10 mouse cellular contexts compared by ENCODE assay signal in the genomic region with DNA sequence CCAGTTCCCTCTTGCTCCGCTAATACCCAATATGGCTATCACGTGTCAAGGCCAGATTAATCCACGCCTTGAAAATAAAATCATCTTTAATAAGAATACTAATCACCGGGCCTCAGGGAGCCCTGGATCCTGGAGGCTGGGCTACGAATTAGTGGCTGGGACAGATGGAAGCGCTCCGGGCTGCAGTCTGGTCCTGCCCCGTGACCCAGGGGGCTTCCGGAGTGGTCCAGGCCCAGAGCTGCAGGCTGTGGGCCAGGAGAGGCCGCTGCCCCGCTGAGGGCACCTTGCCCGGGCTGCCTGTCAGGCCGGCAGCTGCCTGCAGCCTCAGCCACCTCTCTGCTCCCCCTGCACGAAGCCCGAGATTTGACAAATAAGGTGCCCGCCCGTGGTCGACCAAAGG. TPM values are rescaled to one million over a fixed set of nuclear protein-coding genes. Genes with fewer than 3 reads are reported as not detected.
DNase-seq lines count a peak whose midpoint lies in the region; ATAC-seq lines count a peak whose summit lies in the region.
"Had no signal": no experiment of that assay in that cellular context is flagged by ENCODE, and none has a peak within 500 bp of the region (broad histone marks: within the 10 kb centered on the region; RNA-seq: fewer than 3 reads in every experiment).

No protein-coding gene starts in this region.

- H3K36me3 ChIP-seq in heart, embryonic 11.5 days (ENCODE audit: control insufficient read depth, insufficient read depth, low read length), result no peaks in the 10 kb centered on the region
- H3K36me3 ChIP-seq in heart, embryonic 14.5 days (ENCODE audit: control insufficient read depth, insufficient read depth, low read length), result no peaks in the 10 kb centered on the region
- H3K36me3 ChIP-seq in midbrain, embryonic 10.5 days, result no peaks in the 10 kb centered on the region

- no peak overlapping the region for H3K9ac ChIP-seq in heart, embryonic 11.5 days (ENCODE audit: low read depth, low read length)
- no peak overlapping the region for H3K9ac ChIP-seq in heart, embryonic 14.5 days (ENCODE audit: low read length)

- H3K4me2 ChIP-seq in heart, embryonic 11.5 days, result no peak overlapping the region
- H3K4me2 ChIP-seq in heart, embryonic 14.5 days (ENCODE audit: low read length), result peak overlapping the region; percentile 40

- H3K4me1 ChIP-seq in heart, embryonic 11.5 days (ENCODE audit: control insufficient read depth, insufficient read depth, low read length), result no peaks in the 10 kb centered on the region
- H3K4me1 ChIP-seq in heart, embryonic 14.5 days (ENCODE audit: control insufficient read depth in 2 of 2, insufficient read depth in 2 of 2, low read length in 2 of 2), result peaks cover 2 to 8% of the 10 kb centered on the region in 2 experiments; a peak in 2 of 4 replicates
- peaks cover 46% of the 10 kb centered on the region for H3K4me1 ChIP-seq in midbrain, embryonic 10.5 days

- H3K27ac ChIP-seq in heart, embryonic 11.5 days (ENCODE audit: low read depth, low read length), result no peak overlapping the region
- H3K27ac ChIP-seq in heart, embryonic 14.5 days (replicated peaks in 1 of 2; ENCODE audit: control insufficient read depth in 1 of 2, insufficient read depth in 1 of 2, low read depth in 2 of 2, low read length in 2 of 2), result no peak overlapping the region
- H3K27ac ChIP-seq in midbrain, embryonic 10.5 days (replicated peaks), result peak overlapping the region; percentile 39
- H3K27ac ChIP-seq: macrophage had no signal

- H3K4me3 ChIP-seq in heart, embryonic 11.5 days (ENCODE audit: low read depth, low read length), result no peak overlapping the region
- no peak overlapping the region for H3K4me3 ChIP-seq in heart, embryonic 14.5 days (ENCODE audit: control insufficient read depth in 1 of 2, insufficient read depth in 1 of 2, low read depth in 1 of 2, low read length in 2 of 2)
- H3K4me3 ChIP-seq in midbrain, embryonic 10.5 days, result no peak overlapping the region

- H3K9me3 ChIP-seq in heart, embryonic 11.5 days (replicated peaks; ENCODE audit: control insufficient read depth, low read length), result no peaks in the 10 kb centered on the region
- H3K9me3 ChIP-seq in heart, embryonic 14.5 days (ENCODE audit: control insufficient read depth, low read length), result no peaks in the 10 kb centered on the region
- no peaks in the 10 kb centered on the region for H3K9me3 ChIP-seq in midbrain, embryonic 10.5 days (replicated peaks)

- peak; percentile 28 to 45 for DNase-seq in heart, adult 18-20 months
- DNase-seq in cerebellum, adult 18-20 months, result peak; percentile 75 to 78
- no peak for DNase-seq in midbrain, embryonic 10.5 days (ENCODE audit: low spot score)
- DNase-seq in T-cell, adult 2 months (ENCODE audit: low spot score), result no peak
- DNase-seq in adrenal gland, adult 8-10 months, result no peak

- peaks cover 93% of the 10 kb centered on the region for H3K27me3 ChIP-seq in heart, embryonic 11.5 days (ENCODE audit: control insufficient read depth, insufficient read depth, low read length)
- peaks cover 94% of the 10 kb centered on the region for H3K27me3 ChIP-seq in heart, embryonic 14.5 days (ENCODE audit: control insufficient read depth, insufficient read depth, low read length)
- peaks cover 100% of the 10 kb centered on the region for H3K27me3 ChIP-seq in midbrain, embryonic 10.5 days (ENCODE audit: low read depth, poor library complexity, severe bottlenecking)

- ATAC-seq in heart, embryonic 11.5 days (replicated peaks; ENCODE audit: insufficient number of reproducible peaks, low FRiP score, low TSS enrichment), result no peak
- ATAC-seq in heart, embryonic 14.5 days (ENCODE audit: insufficient number of reproducible peaks, insufficient read depth, low FRiP score, low read depth), result no peak
- no peak for ATAC-seq in activated CD4-positive, CD25-positive, alpha-beta regulatory T cell, adult 4 months
- ATAC-seq: CD4-positive, CD25-positive, alpha-beta regulatory T cell, adult 4 months had no signal

- WGBS in heart, embryonic 11.5 days (ENCODE audit: insufficient replicate concordance), result 22% methylated on average over 18 of the region's 18 CpGs
- 24% methylated on average over 18 of the region's 18 CpGs for WGBS in heart, embryonic 14.5 days
- 35% methylated on average over 18 of the region's 18 CpGs for WGBS in midbrain, embryonic 10.5 days

RNA-seq across cellular contexts. Expression of a gene that starts 13.9 kb away (rescaled TPM):
- total RNA-seq in heart, adult 18-20 months (2021), result under 1 TPM in 1 of 2 experiments, not detected in 1; 0.07 TPM
- 0.24 TPM in 1 of 2 replicates, not detected in the other for polyA plus RNA-seq in heart, embryonic 11.5 days (2014; fragmentation: Nextera tagmentation; extraction: Ambion mirVana)
- not detected in 2 replicates for polyA plus RNA-seq in heart, embryonic 14.5 days (2014; fragmentation: Nextera tagmentation; extraction: Ambion mirVana)
- polyA plus RNA-seq in midbrain, embryonic 10.5 days (2016; fragmentation: Nextera tagmentation; extraction: Ambion mirVana), result 3.9 and 6.9 TPM in 2 replicates
- total RNA-seq in adrenal gland, adult 8-10 months (2022), result under 1 TPM; 0.23 to 0.86 (median 0.59) TPM
- not detected for polyA plus RNA-seq in activated CD4-positive, CD25-positive, alpha-beta regulatory T cell, adult 4 months (2017; shearing (Covaris generic))
- polyA plus RNA-seq: CD4-positive, CD25-positive, alpha-beta regulatory T cell, adult 4 months; macrophage had no signal

RNA-seq across cellular contexts. Expression of a gene that starts 44.2 kb away (rescaled TPM):
- total RNA-seq in heart, adult 18-20 months (2021), result 10 to 100 TPM; 44.4 to 55.2 TPM
- 8.1 and 8.8 TPM in 2 replicates for polyA plus RNA-seq in heart, embryonic 11.5 days (2014; fragmentation: Nextera tagmentation; extraction: Ambion mirVana)
- polyA plus RNA-seq in heart, embryonic 14.5 days (2014; fragmentation: Nextera tagmentation; extraction: Ambion mirVana), result 23.2 and 26.5 TPM in 2 replicates
- polyA plus RNA-seq in midbrain, embryonic 10.5 days (2016; fragmentation: Nextera tagmentation; extraction: Ambion mirVana), result 4.9 and 9.1 TPM in 2 replicates
- total RNA-seq in adrenal gland, adult 8-10 months (2022), result 10 to 100 TPM; 65.2 to 96.6 (median 77.6) TPM
- under 1 TPM; 0.83 to 0.97 TPM for polyA plus RNA-seq in activated CD4-positive, CD25-positive, alpha-beta regulatory T cell, adult 4 months (2017; shearing (Covaris generic))

RNA-seq across cellular contexts. Expression of a gene that starts 49.9 kb away (rescaled TPM):
- 10 to 100 TPM; 36.9 to 41.6 TPM for total RNA-seq in heart, adult 18-20 months (2021)
- polyA plus RNA-seq in heart, embryonic 11.5 days (2014; fragmentation: Nextera tagmentation; extraction: Ambion mirVana), result 7.1 and 7.4 TPM in 2 replicates
- polyA plus RNA-seq in heart, embryonic 14.5 days (2014; fragmentation: Nextera tagmentation; extraction: Ambion mirVana), result 26.5 and 28.1 TPM in 2 replicates
- 7.1 and 12.9 TPM in 2 replicates for polyA plus RNA-seq in midbrain, embryonic 10.5 days (2016; fragmentation: Nextera tagmentation; extraction: Ambion mirVana)
- 10 to 100 TPM; 45.8 to 82.2 (median 63.4) TPM for total RNA-seq in adrenal gland, adult 8-10 months (2022)
- under 1 TPM; 0.28 to 0.56 TPM for polyA plus RNA-seq in activated CD4-positive, CD25-positive, alpha-beta regulatory T cell, adult 4 months (2017; shearing (Covaris generic))

RNA-seq across cellular contexts. Expression of a gene that starts 56.8 kb away (rescaled TPM):
- total RNA-seq in heart, adult 18-20 months (2021), result 10 to 100 TPM; 42.6 to 54.2 TPM
- 14.8 and 17.0 TPM in 2 replicates for polyA plus RNA-seq in heart, embryonic 11.5 days (2014; fragmentation: Nextera tagmentation; extraction: Ambion mirVana)
- polyA plus RNA-seq in heart, embryonic 14.5 days (2014; fragmentation: Nextera tagmentation; extraction: Ambion mirVana), result 46.7 and 49.3 TPM in 2 replicates
- 20.6 and 32.4 TPM in 2 replicates for polyA plus RNA-seq in midbrain, embryonic 10.5 days (2016; fragmentation: Nextera tagmentation; extraction: Ambion mirVana)
- total RNA-seq in adrenal gland, adult 8-10 months (2022), result 100 to 1,000 TPM in 2 of 4 experiments, 10 to 100 TPM in 2; 63.2 to 103 (median 86.1) TPM
- 1 to 10 TPM; 1.2 to 6.1 TPM for polyA plus RNA-seq in activated CD4-positive, CD25-positive, alpha-beta regulatory T cell, adult 4 months (2017; shearing (Covaris generic))

Comparison
In these comparisons a context has a peak if more than half of its experiments do, and no peak if none do; other contexts are left out.
1. DNase-seq: peak in heart, adult 18-20 months (2 of 2) and cerebellum, adult 18-20 months (2 of 2); none in midbrain, embryonic 10.5 days (single experiment), T-cell, adult 2 months (single experiment) and adrenal gland, adult 8-10 months (single experiment).